Mouse (Mus musculus) forebrain, embryonic 11.5 days (tissue): ENCODE measurements around the gene Cfap126. TPM values are rescaled to one million over a fixed set of nuclear protein-coding genes. Genes with fewer than 3 reads are reported as not detected.
A peak's percentile ranks its signal among the peaks of the same experiment; 100 is the strongest.
"Not testable (repeated sequence)": the region's sequence is repeated elsewhere in the genome, so short reads cannot be mapped to it uniquely, and the experiment has no call there.

ENCODE experiments used
- ATAC-seq: fragments of 200-750 bp; cut with Nextera tagmentation; replicated peaks from 2 replicates; pipeline ENCODE4 v1.8.0; 2017; ENCODE audit warnings: moderate TSS enrichment; ENCODE audit not compliant: low FRiP score
- DNase-seq: peaks from one replicate; pipeline ENCODE4 v3.0.0-alpha.2; 2017; ENCODE audit warnings: low spot score
- H3K27ac ChIP-seq: fragments of 300-500 bp; sonication (generic); 2 replicates; pipeline ENCODE4 v1.5.1; 2014; ENCODE audit warnings: low read depth, low read length
- H3K27me3 ChIP-seq: fragments of 300-500 bp; sonication (generic); 2 replicates; pipeline ENCODE4 v1.6.1; 2014; ENCODE audit warnings: mild to moderate bottlenecking, low read length, mixed read lengths; ENCODE audit not compliant: control insufficient read depth, insufficient read depth
- H3K36me3 ChIP-seq: fragments of 300-500 bp; sonication (generic); 2 replicates; pipeline ENCODE4 v1.6.1; 2014; ENCODE audit warnings: mild to moderate bottlenecking, low read length, moderate library complexity, mixed read lengths; ENCODE audit not compliant: control insufficient read depth, insufficient read depth
- H3K4me1 ChIP-seq: fragments of 300-500 bp; sonication (generic); replicated peaks from 2 replicates; pipeline ENCODE4 v1.6.1; 2014; ENCODE audit warnings: low read length, mixed read lengths; ENCODE audit not compliant: control insufficient read depth, insufficient read depth
- H3K4me2 ChIP-seq: fragments of 300-500 bp; sonication (generic); 2 replicates; pipeline ENCODE4 v1.6.1; 2014; ENCODE audit warnings: low read depth, mild to moderate bottlenecking, low read length, moderate library complexity, mixed read lengths; ENCODE audit not compliant: severe bottlenecking
- H3K4me3 ChIP-seq: fragments of 300-500 bp; sonication (generic); 2 replicates; pipeline ENCODE4 v1.5.1; 2014; ENCODE audit warnings: low read depth, low read length
- H3K9ac ChIP-seq: fragments of 300-500 bp; sonication (generic); 2 replicates; pipeline ENCODE4 v1.6.1; 2014; ENCODE audit warnings: low read length
- H3K9me3 ChIP-seq: fragments of 300-500 bp; sonication (generic); 2 replicates; pipeline ENCODE4 v1.6.1; 2016; ENCODE audit warnings: low read length, mixed read lengths; ENCODE audit not compliant: control insufficient read depth
- WGBS: fragments of 180-500 bp; shearing (Covaris S2); extraction: QIAGEN DNeasy Blood & Tissue Kit; methylation state at CpG from one replicate; pipeline ENCODE4 v1.1.7; 2014; 5-methylcytosine and 5-hydroxymethylcytosine counted together
- polyA plus RNA-seq: library from polyadenylated mRNA; unstranded; fragments of >200 nt; fragmentation: Nextera tagmentation; extraction: Ambion mirVana; gene quantifications from 2 replicates; pipeline ENCODE4 v1.2.1, GENCODE M21; 2014

Gene Cfap126
- polyA plus RNA-seq = 1.5 and 2.9 TPM in 2 replicates

DNA sequence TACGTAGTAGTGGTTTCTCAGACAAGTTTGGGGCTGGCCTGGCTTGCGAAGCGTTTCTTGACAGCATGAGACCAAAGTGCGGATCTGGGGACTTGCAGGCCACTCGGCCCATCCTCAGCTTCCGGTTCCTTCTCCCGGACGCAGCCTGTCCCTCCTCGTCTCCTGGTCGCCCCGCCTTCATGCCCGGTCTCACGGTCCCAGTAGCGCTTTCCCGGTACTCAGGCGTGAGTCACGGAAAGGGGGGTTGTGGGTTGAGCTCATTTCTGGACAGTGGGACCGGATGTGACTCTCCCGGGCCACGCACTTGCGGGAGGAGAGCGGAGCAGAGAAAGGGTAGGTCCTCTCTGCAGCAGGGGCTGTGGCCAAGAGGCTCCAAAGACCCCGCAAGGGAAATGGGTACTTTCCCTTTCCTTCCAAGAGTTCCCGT is at the start of gene Cfap126:
Gene Cfap126 (plus strand): TSS at position 46 of the 427 bp plus-strand sequence.
- Histone ChIP-seq H3K4me3 (peak within 1 kb of the TSS; percentile 40), H3K27ac (no peak within 1 kb of the TSS; the same call in 1 of the 2 replicates), H3K4me2 (peak within 1 kb of the TSS; percentile 65), H3K9me3 (no peaks in the 10 kb centered on the region), H3K9ac (peak within 1 kb of the TSS; percentile 71), H3K27me3 (no peaks in the 10 kb centered on the region), H3K4me1 (0 out of 2 replicates have a peak, but pooled peaks cover 2% of the 10 kb centered on the region), H3K36me3 (no peaks in the 10 kb centered on the region)
- under 1% methylated on average over 24 of the region's 24 CpGs for WGBS
- peak; percentile 55 for ATAC-seq
- peak; percentile 83 for DNase-seq

DNA sequence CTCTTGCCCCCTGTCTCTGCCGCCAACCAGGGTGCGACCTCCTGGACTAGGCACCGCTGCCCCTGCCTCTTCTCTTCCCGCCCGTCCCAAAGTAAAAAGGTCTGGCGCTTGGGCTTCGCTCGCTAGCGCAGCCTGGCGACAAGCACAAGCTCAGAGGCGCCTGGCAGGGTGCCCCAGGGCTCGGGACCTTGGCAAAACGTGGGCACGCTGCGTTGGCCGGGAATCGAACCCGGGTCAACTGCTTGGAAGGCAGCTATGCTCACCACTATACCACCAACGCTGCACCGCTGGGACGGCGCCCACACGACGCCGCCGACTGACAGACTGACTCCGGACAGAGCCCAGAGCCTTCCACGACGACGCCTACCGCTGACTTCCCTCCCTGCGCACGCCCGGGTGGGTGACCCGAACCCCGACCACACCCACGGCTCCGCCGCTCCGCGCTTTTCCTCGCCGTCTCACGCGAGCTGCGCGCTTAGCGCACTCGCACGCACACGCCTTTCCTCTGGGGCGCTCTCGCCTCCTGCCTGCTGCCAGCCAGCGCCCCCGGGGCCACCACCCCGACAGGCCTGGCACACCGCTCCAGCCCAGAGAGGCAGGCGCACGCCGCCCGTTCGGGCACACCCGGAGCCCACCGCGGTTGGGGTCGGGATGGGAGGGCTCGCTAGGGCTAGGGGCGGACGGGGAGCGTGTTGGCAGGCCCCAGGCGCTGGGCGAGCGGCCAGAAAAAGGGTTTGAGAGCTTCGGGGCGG is 49.1 kb upstream of the Cfap126 start, which contains the start of gene Fcgr3:
Gene Fcgr3 (minus strand): TSS at position 445 of the 752 bp plus-strand sequence.
- H3K9ac ChIP-seq = peak within 1 kb of the TSS; percentile 39; the same call in 1 of the 2 replicates

DNA sequence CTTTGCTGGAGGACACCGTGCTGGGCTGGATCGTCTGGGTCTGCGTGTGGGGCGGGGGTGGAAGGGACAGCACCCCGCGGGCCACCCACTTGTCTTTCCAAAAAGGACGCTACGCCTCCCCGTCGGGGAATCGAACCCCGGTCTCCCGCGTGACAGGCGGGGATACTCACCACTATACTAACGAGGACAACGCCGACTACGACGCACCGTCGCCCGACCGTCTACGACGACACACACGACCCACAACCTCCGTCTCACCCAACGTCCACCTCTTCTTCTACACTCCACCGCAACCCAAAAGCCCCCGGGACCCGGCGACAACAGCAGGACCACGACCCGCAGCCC is 48.5 kb upstream of the Cfap126 start:
- not testable (repeated sequence) for H3K27ac ChIP-seq, H3K4me1 ChIP-seq, H3K9ac ChIP-seq, H3K36me3 ChIP-seq, DNase-seq, H3K9me3 ChIP-seq
- ATAC-seq = peak; percentile 45
- H3K27me3 ChIP-seq = peaks cover 26% of the 10 kb centered on the region
- peak overlapping the region; percentile 37; the same call in 1 of the 2 replicates for H3K4me2 ChIP-seq
- H3K4me3 ChIP-seq = peak overlapping the region; percentile 45
- 0% methylated on average over 16 of the region's 35 CpGs for WGBS

More for the DNA sequence above, 49.1 kb upstream of the Cfap126 start, which contains the start of gene Fcgr3:
- WGBS = 3% methylated on average over 37 of the region's 75 CpGs
- H3K4me1 ChIP-seq, H3K27ac ChIP-seq, H3K36me3 ChIP-seq, H3K9me3 ChIP-seq: not testable (repeated sequence)
- Histone ChIP-seq H3K4me2 (peak within 1 kb of the TSS; percentile 58), H3K27me3 (peaks cover 22% of the 10 kb centered on the region), H3K4me3 (peak within 1 kb of the TSS; percentile 45)
- ATAC-seq (peak; percentile 63), DNase-seq (peak; percentile 92)

DNA sequence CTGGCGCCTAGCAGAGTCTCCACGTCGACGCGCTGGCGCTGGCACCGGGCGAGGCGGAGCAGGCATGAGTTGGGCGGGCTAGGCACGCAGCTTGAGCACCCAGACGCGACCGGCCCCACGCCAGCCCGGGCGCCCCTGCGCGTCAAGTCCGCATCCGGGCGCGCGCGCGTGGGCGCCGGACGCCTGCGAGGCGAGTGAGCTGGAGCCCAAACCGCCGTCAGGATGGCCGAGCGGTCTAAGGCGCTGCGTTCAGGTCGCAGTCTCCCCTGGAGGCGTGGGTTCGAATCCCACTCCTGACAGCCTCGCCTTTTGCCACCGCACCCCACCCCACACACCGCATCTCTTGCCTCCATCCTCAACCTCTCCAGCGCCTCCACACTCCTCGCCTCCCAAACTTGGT is 48.0 kb upstream of the Cfap126 start:
- H3K4me1 ChIP-seq, H3K36me3 ChIP-seq, H3K9ac ChIP-seq, H3K9me3 ChIP-seq, DNase-seq, H3K27ac ChIP-seq, H3K4me2 ChIP-seq: not testable (repeated sequence)
- Histone ChIP-seq H3K27me3 (peaks cover 26% of the 10 kb centered on the region), H3K4me3 (peak overlapping the region; percentile 21; the same call in 1 of the 2 replicates)
- WGBS = 5% methylated on average over 26 of the region's 45 CpGs
- peak; percentile 19 for ATAC-seq

DNA sequence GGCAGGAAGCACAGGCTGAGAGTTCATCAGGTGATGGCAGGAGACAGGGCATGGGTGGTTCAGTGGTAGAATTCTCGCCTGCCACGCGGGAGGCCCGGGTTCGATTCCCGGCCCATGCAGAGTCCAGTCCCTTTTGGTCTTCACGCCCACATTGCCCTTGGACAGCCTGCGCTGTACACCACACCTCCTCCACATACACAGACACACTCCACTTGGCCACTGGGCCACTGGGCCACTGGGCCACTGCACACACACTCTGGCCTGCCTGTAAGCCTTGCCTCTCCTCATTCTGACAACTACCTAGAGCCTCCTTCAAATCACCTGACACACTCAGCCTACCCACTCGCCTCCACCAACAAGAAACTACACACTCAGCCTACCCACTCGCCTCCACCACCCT is 47.1 kb upstream of the Cfap126 start:
- peak; percentile 36 for ATAC-seq
- not testable (repeated sequence) for H3K27ac ChIP-seq, H3K9me3 ChIP-seq, H3K4me2 ChIP-seq, H3K4me3 ChIP-seq, H3K4me1 ChIP-seq, H3K9ac ChIP-seq, H3K36me3 ChIP-seq, DNase-seq
- H3K27me3 ChIP-seq = peaks cover 29% of the 10 kb centered on the region
- 18% methylated on average over 2 of the region's 10 CpGs for WGBS

DNA sequence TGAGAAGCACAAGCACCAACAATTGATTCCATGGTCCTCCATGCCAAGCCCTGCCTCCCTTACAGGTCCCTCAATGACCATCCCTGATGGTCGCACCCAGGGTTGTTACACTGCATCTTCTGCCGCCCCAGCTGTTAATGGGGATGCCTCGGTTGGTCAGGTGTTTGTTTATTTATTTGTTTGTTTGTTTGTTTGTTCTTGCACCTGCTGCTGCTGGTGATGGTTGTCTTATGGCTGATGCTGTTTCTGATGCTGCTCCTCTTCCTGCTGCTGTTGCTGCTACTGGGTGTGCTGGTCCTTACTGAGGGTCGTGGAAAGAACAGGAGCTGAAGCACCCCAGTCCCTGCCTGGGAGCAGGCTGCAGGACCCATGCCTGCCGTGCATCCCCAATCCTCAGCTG is 45.8 kb upstream of the Cfap126 start:
- not testable (repeated sequence) for H3K4me3 ChIP-seq, H3K36me3 ChIP-seq, ATAC-seq, H3K9ac ChIP-seq, H3K4me2 ChIP-seq, H3K4me1 ChIP-seq, H3K27ac ChIP-seq, H3K9me3 ChIP-seq
- H3K27me3 ChIP-seq = peaks cover 29% of the 10 kb centered on the region
- 47% methylated on average over 5 of the region's 5 CpGs for WGBS
- peak; percentile 54 for DNase-seq

DNA sequence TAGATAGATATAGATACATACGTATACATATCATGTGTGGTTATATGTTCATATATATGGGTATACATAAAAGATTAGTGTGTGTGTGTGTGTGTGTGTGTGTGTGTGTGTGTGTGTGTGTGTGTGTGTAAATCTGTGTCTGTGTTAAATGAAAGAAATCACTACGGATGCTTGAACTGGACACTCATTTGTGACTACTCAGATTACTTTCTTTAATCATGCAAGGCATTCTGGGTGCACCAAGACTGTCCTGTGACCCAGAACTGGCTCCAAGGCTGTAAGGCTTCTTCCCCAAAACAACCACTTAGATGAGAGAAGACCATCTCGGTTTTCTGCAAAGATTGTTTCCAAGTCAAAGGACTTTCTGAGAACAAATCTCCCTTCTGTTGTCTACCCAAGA is 44.2 kb upstream of the Cfap126 start:
- H3K4me3 ChIP-seq, H3K27ac ChIP-seq, ATAC-seq, H3K4me2 ChIP-seq, H3K36me3 ChIP-seq, H3K9ac ChIP-seq, H3K4me1 ChIP-seq, H3K9me3 ChIP-seq: not testable (repeated sequence)
- 66% methylated on average over 3 of the region's 3 CpGs for WGBS
- peak; percentile 54 for DNase-seq
- peaks cover 27% of the 10 kb centered on the region for H3K27me3 ChIP-seq

DNA sequence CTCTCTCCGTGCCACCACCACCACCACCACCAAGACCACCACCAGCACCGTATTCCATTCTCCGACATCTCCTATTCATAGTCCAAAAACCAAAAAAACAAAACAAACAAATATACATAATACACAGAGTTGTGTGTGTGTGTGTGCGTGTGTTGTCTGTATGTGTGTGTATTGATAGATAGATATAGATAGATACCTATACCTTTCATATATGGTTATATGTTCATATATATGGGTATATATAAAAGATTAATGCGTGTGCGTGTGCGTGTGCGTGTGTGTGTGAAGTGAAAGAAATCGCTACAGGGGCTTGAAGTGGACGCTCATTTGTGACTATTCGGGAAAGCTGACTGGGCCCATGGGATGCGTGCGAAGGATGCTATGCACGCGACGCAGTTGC is 42.8 kb upstream of the Cfap126 start:
- not testable (repeated sequence) for ATAC-seq, H3K27ac ChIP-seq

DNA sequence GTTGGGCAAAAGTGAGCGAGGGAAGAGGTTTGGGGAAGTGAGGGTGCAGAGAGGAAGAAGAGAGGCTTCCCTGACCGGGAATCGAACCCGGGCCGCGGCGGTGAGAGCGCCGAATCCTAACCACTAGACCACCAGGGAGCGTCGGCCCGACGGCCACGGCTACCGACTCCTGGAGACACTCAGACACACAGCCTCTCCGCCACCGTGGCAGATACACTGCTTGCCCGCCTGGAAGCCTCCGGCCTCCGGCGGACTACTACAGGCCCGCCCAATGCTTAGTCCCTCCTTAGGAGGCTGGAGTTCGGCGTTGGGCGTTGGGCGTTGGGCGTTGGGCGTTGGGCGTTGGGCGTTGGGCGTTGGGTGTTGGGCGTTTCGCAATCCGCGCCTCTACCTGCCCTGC is 42.0 kb upstream of the Cfap126 start:
- not testable (repeated sequence) for H3K36me3 ChIP-seq, H3K9me3 ChIP-seq, DNase-seq, H3K4me1 ChIP-seq, H3K27ac ChIP-seq, H3K4me2 ChIP-seq, H3K9ac ChIP-seq, H3K4me3 ChIP-seq
- peak; percentile 60 for ATAC-seq
- peaks cover 20% of the 10 kb centered on the region for H3K27me3 ChIP-seq
- WGBS = no CpG with 5 or more reads among the region's 35 CpGs

More for the DNA sequence above, 42.8 kb upstream of the Cfap126 start:
- WGBS = 24% methylated on average over 11 of the region's 16 CpGs
- not testable (repeated sequence) for DNase-seq, H3K4me1 ChIP-seq, H3K4me3 ChIP-seq, H3K36me3 ChIP-seq, H3K9ac ChIP-seq, H3K4me2 ChIP-seq, H3K9me3 ChIP-seq
- H3K27me3 ChIP-seq = peaks cover 21% of the 10 kb centered on the region
